Mouse (Mus musculus) kidney, embryonic 14.5 days (tissue): ENCODE results near the gene Arhgap17. TPM values are rescaled to one million over a fixed set of nuclear protein-coding genes. Genes with fewer than 3 reads are reported as not detected.

Source experiments
- ATAC-seq: fragments of 200-750 bp; cut with Nextera tagmentation; 2 replicates; pipeline ENCODE4 v1.8.0; 2017; ENCODE audit warnings: moderate number of reproducible peaks, mild to moderate bottlenecking, moderate TSS enrichment, moderate library complexity; ENCODE audit not compliant: low FRiP score, low TSS enrichment
- H3K27ac ChIP-seq: fragments of 300-500 bp; sonication (generic); 2 replicates; pipeline ENCODE4 v1.5.1; 2014; ENCODE audit warnings: low read depth, mild to moderate bottlenecking, low read length, moderate library complexity, mixed read lengths
- H3K27me3 ChIP-seq: fragments of 300-500 bp; sonication (generic); 2 replicates; pipeline ENCODE4 v1.6.1; 2014; ENCODE audit warnings: mild to moderate bottlenecking, low read length; ENCODE audit not compliant: control insufficient read depth, insufficient read depth
- H3K36me3 ChIP-seq: fragments of 300-500 bp; sonication (generic); 2 replicates; pipeline ENCODE4 v1.6.1; 2014; ENCODE audit warnings: low read length, mixed read lengths; ENCODE audit not compliant: control insufficient read depth, insufficient read depth
- H3K4me1 ChIP-seq: fragments of 300-500 bp; sonication (generic); 2 replicates; pipeline ENCODE4 v1.6.1; 2014; ENCODE audit warnings: low read length, mixed read lengths; ENCODE audit not compliant: control insufficient read depth, insufficient read depth
- H3K4me2 ChIP-seq: fragments of 300-500 bp; sonication (generic); replicated peaks from 2 replicates; pipeline ENCODE4 v1.6.1; 2014; ENCODE audit warnings: low read depth, mild to moderate bottlenecking, low read length
- H3K4me3 ChIP-seq: fragments of 300-500 bp; sonication (generic); 2 replicates; pipeline ENCODE4 v1.5.1; 2014; ENCODE audit warnings: mild to moderate bottlenecking, low read length
- H3K9ac ChIP-seq: fragments of 300-500 bp; sonication (generic); 2 replicates; pipeline ENCODE4 v1.6.1; 2014; ENCODE audit warnings: low read depth, mild to moderate bottlenecking, low read length, moderate library complexity
- H3K9me3 ChIP-seq: fragments of 300-500 bp; sonication (generic); 2 replicates; pipeline ENCODE4 v1.6.1; 2016; ENCODE audit warnings: low read length; ENCODE audit not compliant: control insufficient read depth
- WGBS: fragments of 180-500 bp; shearing (Covaris S2); extraction: QIAGEN DNeasy Blood & Tissue Kit; methylation state at CpG from one replicate; pipeline ENCODE4 v1.1.7; 2014; 5-methylcytosine and 5-hydroxymethylcytosine counted together
- polyA plus RNA-seq: library from polyadenylated mRNA; unstranded; fragments of >200 nt; fragmentation: Nextera tagmentation; extraction: Ambion mirVana; gene quantifications from 2 replicates; pipeline ENCODE4 v1.2.1, GENCODE M21; 2014

Gene Arhgap17
- polyA plus RNA-seq, 1 experiment from 2014 or later, result 31.2 TPM

DNA sequence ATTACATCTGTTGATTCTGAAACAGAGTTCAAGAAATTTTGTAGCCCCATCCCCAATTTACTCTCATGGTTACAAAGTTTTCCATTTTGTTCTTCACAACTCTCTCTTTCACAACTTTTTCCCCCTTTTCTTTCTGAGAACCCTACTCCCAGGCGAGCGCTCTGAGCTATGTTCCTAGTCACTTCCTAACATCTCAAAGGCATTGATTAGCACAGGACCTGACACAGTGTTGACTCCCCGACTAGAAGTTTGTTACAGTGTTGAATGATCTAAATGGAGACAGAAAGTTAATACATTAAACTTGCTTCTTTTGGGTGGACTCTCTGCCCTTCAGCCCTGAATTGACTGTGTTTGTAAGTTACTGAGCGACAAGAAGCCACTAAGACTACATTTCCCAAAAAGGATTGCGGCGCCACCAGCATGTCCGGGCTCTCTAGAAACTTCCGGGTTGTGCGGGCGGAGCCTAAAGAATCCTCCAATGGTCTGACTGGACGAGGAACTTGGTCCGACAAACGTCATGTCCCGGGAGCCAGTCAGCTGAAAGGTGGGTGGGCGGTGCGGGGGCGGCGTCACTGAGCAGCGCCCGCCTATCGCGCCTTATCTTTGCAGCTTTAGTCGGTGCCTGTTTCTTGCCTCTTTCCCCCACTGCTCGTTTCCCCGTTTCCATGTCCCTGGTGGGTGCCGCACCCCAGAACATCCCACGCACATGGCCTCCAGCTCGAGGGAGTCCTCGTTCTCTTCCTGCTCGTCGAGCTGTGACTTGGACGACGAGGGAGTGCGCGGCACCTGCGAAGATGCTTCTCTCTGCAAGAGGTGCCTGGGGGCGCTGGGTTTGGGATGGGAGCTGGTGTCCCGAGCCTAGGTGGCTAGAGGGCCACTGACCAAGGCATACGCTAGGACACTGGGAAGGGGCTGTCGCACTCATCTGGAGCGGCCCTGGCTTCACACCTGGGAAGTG, 8.0 kb upstream of the Arhgap17 start:
- peak; percentile 99 for ATAC-seq
- Histone ChIP-seq H3K27me3 (no peaks in the 10 kb centered on the region), H3K4me2 (peak overlapping the region; percentile 81), H3K4me3 (peak overlapping the region; percentile 87), H3K9ac (peak overlapping the region; percentile 78), H3K9me3 (no peaks in the 10 kb centered on the region), H3K36me3 (no peaks in the 10 kb centered on the region), H3K27ac (peak overlapping the region; percentile 42), H3K4me1 (peaks cover 11% of the 10 kb centered on the region)
- WGBS, result 4% methylated on average over 41 of the region's 41 CpGs

DNA sequence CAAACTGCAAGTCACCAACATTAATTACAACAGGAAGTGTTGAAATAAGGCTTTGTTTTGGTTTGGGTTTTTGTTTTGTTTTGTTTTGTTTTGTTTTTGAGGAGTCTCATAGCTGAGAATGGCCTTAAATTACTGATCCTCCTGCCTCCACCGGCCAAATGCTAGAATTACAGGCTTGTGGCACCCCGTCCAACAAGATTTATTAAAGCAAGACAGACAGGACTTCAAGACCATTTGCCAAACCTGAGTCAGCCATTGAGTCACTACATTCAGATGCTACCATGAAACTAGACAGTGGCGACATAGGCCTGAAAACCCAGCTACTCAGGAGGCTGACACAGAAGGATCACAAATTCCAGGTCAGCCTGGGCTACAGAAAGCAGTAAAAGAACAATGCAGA, 1.8 kb upstream of the Arhgap17 start:
- Histone ChIP-seq H3K27me3 (no peaks in the 10 kb centered on the region), H3K9ac (no peak overlapping the region), H3K4me2 (no peak overlapping the region), H3K4me1 (peaks cover 16% of the 10 kb centered on the region), H3K27ac (no peak overlapping the region), H3K4me3 (no peak overlapping the region), H3K9me3 (no peaks in the 10 kb centered on the region), H3K36me3 (no peaks in the 10 kb centered on the region)
- WGBS, result 50% methylated on average over 3 of the region's 3 CpGs
- ATAC-seq, result no peak

DNA sequence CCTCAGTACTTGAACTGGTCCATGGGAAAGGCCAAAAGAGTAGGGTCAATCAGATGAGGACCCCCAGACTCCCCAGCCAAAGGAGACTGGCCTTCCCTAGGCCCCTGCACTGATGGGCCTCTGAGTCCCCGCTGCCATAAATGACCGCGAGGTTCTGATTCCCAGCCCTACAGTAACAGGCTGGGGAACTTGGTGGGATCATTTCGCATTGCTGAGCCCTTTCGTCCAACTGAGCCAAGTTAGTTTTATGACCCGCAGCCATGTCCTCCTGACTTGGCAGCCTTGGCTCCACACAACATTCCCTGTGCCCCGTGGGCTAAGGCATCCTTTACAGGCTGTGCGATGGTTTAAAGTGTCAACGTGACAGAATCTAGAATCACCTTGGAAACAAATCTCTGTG, 985 bp upstream of the Arhgap17 start:
- peaks cover 16% of the 10 kb centered on the region for H3K4me1 ChIP-seq
- H3K27me3 ChIP-seq, result no peaks in the 10 kb centered on the region
- H3K36me3 ChIP-seq, result no peaks in the 10 kb centered on the region
- 25% methylated on average over 9 of the region's 9 CpGs for WGBS
- peak overlapping the region; percentile 89 for H3K9ac ChIP-seq
- H3K9me3 ChIP-seq, result no peaks in the 10 kb centered on the region
- H3K4me3 ChIP-seq, result peak overlapping the region; percentile 80
- no peak for ATAC-seq
- H3K27ac ChIP-seq, result peak overlapping the region; percentile 43; the same call in 1 of the 2 replicates
- peak overlapping the region; percentile 55 for H3K4me2 ChIP-seq

DNA sequence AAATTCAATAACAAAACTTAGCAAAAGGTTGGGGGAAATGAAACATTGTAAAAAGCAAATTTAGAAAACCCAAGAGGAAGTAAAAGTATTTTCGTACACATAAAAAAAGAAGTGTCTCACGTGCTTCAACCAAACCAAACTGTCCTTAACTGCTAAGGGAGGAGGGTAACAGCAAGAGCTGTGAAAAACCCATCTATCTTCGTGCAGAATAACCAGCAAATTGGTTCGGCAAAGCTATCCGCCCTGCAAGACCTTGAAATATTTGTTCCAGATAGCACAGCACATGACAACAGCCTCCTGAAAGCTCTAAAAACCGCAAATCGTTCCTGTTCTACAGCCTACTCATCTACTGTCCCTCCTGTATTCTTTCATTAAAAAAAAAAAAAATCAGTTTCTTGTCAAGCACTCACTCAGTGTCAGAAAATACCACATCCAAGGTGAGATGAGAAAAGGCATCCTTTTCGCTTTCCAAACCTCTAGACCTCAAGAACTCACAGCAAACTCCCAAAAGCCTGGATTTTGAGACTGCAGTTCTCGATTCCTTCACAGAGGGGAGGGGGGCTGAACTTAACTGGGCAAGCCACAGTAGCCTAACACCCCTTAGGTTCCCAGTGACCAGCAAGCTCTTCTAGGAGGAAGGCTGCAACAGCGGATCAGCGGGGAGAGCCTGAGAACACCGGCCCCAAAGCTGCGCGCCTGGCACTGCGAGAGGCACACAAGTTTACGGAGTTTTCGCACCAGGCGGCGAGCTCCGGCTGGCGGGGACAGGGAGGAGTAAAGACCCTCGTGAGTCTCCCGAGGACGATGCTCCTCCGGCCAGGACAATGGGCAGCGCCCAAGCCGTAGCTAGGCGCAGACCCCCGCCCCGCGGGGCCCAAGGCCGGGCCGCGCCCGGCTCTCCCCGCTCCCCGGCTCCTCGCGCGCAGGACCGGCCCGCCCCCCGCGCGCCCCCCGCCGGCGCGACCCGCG, 653 bp downstream of the Arhgap17 start:
- Histone ChIP-seq H3K4me3 (peak overlapping the region; percentile 80), H3K9me3 (no peaks in the 10 kb centered on the region), H3K9ac (peak overlapping the region; percentile 89), H3K4me2 (peak overlapping the region; percentile 55), H3K4me1 (peaks cover 16% of the 10 kb centered on the region), H3K36me3 (no peaks in the 10 kb centered on the region), H3K27me3 (no peaks in the 10 kb centered on the region), H3K27ac (peak overlapping the region; percentile 43)
- WGBS, result 2% methylated on average over 46 of the region's 51 CpGs
- peak; percentile 75 for ATAC-seq

DNA sequence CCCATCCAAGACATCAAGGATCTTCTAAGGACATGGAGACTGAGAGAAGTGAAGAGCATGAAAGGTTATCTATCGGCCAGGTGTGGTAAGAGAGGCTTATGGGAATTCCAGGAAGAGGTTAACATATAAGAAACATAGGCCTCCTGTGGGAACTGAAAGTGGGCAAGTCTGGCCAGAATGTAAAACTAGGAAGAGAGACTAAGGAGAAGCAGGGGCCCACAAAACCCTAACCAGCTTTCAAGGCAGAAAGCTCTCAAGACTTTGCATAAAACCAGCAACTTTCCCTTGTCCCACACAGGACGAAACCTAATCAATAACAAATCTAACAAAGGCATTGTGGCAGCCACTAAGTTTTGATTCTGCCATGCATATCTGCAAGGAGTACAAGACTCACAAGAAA, 1.5 kb downstream of the Arhgap17 start:
- WGBS, result 75% methylated on average over 2 of the region's 2 CpGs
- Histone ChIP-seq H3K36me3 (no peaks in the 10 kb centered on the region), H3K4me3 (peak overlapping the region; percentile 80; the same call in 1 of the 2 replicates), H3K27ac (no peak overlapping the region), H3K4me2 (peak overlapping the region; percentile 55), H3K27me3 (no peaks in the 10 kb centered on the region), H3K4me1 (peaks cover 16% of the 10 kb centered on the region), H3K9ac (0 out of 2 replicates have a peak overlapping the region, but pooled peaks have one; percentile 89), H3K9me3 (no peaks in the 10 kb centered on the region)
- ATAC-seq, result no peak

DNA sequence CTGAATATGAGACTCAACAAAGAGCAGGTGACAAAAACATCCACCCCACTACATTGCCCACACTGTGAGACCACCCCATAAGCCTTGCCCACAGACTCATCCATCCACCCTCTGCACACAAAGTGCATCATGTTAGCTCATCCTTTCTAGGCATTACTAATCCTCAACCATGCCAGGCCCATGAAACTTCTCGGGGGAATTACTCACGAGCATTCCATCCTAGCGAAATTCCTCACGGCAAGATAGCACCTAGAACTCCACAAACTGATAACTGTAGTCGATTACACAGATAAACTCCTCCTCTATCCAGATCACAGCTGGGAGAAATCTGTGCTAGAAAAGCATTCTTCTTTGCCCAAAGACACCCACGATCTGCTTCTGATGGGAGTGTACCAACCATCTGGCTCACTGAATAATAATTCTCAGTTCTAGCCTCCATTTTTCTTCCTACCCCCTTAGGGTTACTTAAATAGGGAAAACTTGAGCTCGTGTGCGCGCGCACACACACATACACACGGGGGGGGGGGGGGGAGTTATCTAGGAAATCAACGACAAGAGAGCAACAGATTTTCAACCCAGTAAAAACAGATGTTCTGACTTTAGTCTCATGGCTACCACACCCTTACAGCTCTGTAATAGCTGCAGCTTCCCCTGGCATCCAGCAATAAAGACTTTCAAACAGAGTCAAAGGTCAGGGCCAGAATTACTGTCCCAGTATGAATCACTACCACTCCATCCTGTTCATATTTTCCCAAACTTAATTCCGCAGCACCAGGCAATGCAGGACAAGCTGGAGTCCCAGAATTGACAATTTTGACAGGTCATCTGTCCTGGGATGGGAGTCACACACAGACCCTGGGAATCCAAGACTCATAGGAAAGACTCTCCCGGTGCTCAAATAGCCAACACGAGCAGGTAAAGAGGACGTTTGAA, 2.2 kb downstream of the Arhgap17 start:
- Histone ChIP-seq H3K9me3 (no peaks in the 10 kb centered on the region), H3K4me1 (peaks cover 16% of the 10 kb centered on the region), H3K36me3 (no peaks in the 10 kb centered on the region), H3K4me2 (peak overlapping the region; percentile 55; the same call in 1 of the 2 replicates), H3K27ac (no peak overlapping the region), H3K9ac (0 out of 2 replicates have a peak overlapping the region, but pooled peaks have one; percentile 89), H3K27me3 (no peaks in the 10 kb centered on the region), H3K4me3 (peak overlapping the region; percentile 80; the same call in 1 of the 2 replicates)
- no peak for ATAC-seq
- WGBS, result 79% methylated on average over 16 of the region's 16 CpGs

DNA sequence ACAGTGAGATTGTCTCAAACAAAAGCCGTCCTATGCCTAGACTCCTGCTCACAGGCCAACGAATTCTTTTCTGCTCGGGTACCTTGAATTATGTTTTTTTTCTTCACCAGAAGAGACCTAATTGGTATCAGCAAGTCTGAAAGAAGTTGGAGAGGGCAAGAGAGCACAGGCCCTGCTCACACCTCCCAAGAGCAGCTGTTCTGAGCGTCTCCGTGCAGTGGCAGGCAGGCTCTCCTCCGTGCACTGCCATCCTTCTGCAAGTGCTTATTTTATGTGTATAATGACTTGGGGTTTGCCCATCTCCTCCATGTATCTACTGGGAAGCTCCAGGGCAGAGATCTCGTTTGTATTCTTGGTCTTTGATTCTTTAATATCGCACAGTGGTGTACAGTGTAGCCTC, 2.9 kb downstream of the Arhgap17 start:
- H3K27ac ChIP-seq, result no peak overlapping the region
- no peaks in the 10 kb centered on the region for H3K9me3 ChIP-seq
- no peaks in the 10 kb centered on the region for H3K27me3 ChIP-seq
- H3K9ac ChIP-seq, result no peak overlapping the region
- H3K4me3 ChIP-seq, result no peak overlapping the region
- H3K4me2 ChIP-seq, result no peak overlapping the region
- no peaks in the 10 kb centered on the region for H3K36me3 ChIP-seq
- WGBS, result 78% methylated on average over 8 of the region's 8 CpGs
- peaks cover 16% of the 10 kb centered on the region for H3K4me1 ChIP-seq
- no peak for ATAC-seq
